Mouse (Mus musculus) neural tube, embryonic 12.5 days (tissue): Measurements from ENCODE around the gene Gabrr1. TPM values are rescaled to one million over a fixed set of nuclear protein-coding genes. Genes with fewer than 3 reads are reported as not detected.

Experiments used
- ATAC-seq: fragments of 200-750 bp; cut with Nextera tagmentation; 2 replicates; pipeline ENCODE4 v1.8.0; 2017; ENCODE audit warnings: low read depth, mild to moderate bottlenecking, moderate TSS enrichment, moderate library complexity; ENCODE audit not compliant: low FRiP score
- H3K27ac ChIP-seq: fragments of 300-500 bp; sonication (generic); 2 replicates; pipeline ENCODE4 v1.5.1; 2016
- H3K27me3 ChIP-seq: fragments of 300-500 bp; sonication (generic); replicated peaks from 2 replicates; pipeline ENCODE4 v1.6.1; 2016; ENCODE audit warnings: mild to moderate bottlenecking
- H3K36me3 ChIP-seq: fragments of 300-500 bp; sonication (generic); 2 replicates; pipeline ENCODE4 v1.6.1; 2016; ENCODE audit warnings: mild to moderate bottlenecking
- H3K4me1 ChIP-seq: fragments of 300-500 bp; sonication (generic); 2 replicates; pipeline ENCODE4 v1.6.1; 2016
- H3K4me2 ChIP-seq: fragments of 300-500 bp; sonication (generic); replicated peaks from 2 replicates; pipeline ENCODE4 v1.6.1; 2016; ENCODE audit warnings: mild to moderate bottlenecking
- H3K4me3 ChIP-seq: fragments of 300-500 bp; sonication (generic); 2 replicates; pipeline ENCODE4 v1.5.1; 2016
- H3K9ac ChIP-seq: fragments of 300-500 bp; sonication (generic); 2 replicates; pipeline ENCODE4 v1.6.1; 2016; ENCODE audit warnings: mild to moderate bottlenecking
- H3K9me3 ChIP-seq: fragments of 300-500 bp; sonication (generic); 2 replicates; pipeline ENCODE4 v1.6.1; 2016; ENCODE audit warnings: mild to moderate bottlenecking
- WGBS: fragments of 180-500 bp; shearing (Covaris S2); methylation state at CpG from one replicate; pipeline ENCODE4 v1.1.7; 2016; 5-methylcytosine and 5-hydroxymethylcytosine counted together
- polyA plus RNA-seq: library from polyadenylated mRNA; unstranded; fragments of >200 nt; fragmentation: Nextera tagmentation; extraction: Ambion mirVana; gene quantifications from 2 replicates; pipeline ENCODE4 v1.2.1, GENCODE M21; 2016

The Gabrr1 gene
- polyA plus RNA-seq, 1 experiment from 2014 or later = not detected

- Histone ChIP-seq H3K27ac (no peak overlapping the region), H3K36me3 (no peaks in the 10 kb centered on the region), H3K9me3 (no peaks in the 10 kb centered on the region), H3K9ac (no peak overlapping the region), H3K27me3 (no peaks in the 10 kb centered on the region), H3K4me1 (no peaks in the 10 kb centered on the region), H3K4me3 (no peak overlapping the region), H3K4me2 (no peak overlapping the region)
- 88% methylated on average over 26 of the region's 26 CpGs for WGBS
- ATAC-seq = no peak
Measured at GRCm38 (mm10) chr4:33152087-33153038, 20.0 kb downstream of the Gabrr1 start.

GRCm38 (mm10) chr4:33183477-33183876 lies 51.2 kb downstream of the Gabrr1 start:
- H3K36me3 ChIP-seq = no peaks in the 10 kb centered on the region
- H3K4me3 ChIP-seq = no peak overlapping the region
- no peaks in the 10 kb centered on the region for H3K9me3 ChIP-seq
- ATAC-seq = no peak
- 0 out of 2 replicates have a peak, but pooled peaks cover 9% of the 10 kb centered on the region for H3K27me3 ChIP-seq
- no peaks in the 10 kb centered on the region for H3K4me1 ChIP-seq
- no peak overlapping the region for H3K27ac ChIP-seq
- no peak overlapping the region for H3K4me2 ChIP-seq
- WGBS = 86% methylated on average over 5 of the region's 5 CpGs
- H3K9ac ChIP-seq = no peak overlapping the region

- H3K27ac ChIP-seq = no peak overlapping the region
- ATAC-seq = 0 out of 2 replicates have a peak, but pooled peaks have one; percentile 26
- 27% methylated on average over 9 of the region's 9 CpGs for WGBS
Measured at GRCm38 (mm10) chr4:33188164-33188563, 55.8 kb downstream of the Gabrr1 start.

GRCm38 (mm10) chr4:33188781-33189734 lies 56.7 kb downstream of the Gabrr1 start:
- peak overlapping the region; percentile 54 for H3K27ac ChIP-seq
- H3K27me3 ChIP-seq = 0 out of 2 replicates have a peak, but pooled peaks cover 9% of the 10 kb centered on the region
- peak overlapping the region; percentile 69 for H3K9ac ChIP-seq
- under 1% methylated on average over 123 of the region's 123 CpGs for WGBS
- no peaks in the 10 kb centered on the region for H3K36me3 ChIP-seq
- ATAC-seq = peak; percentile 92
- H3K4me2 ChIP-seq = peak overlapping the region; percentile 78
- H3K4me3 ChIP-seq = peak overlapping the region; percentile 71
- H3K9me3 ChIP-seq = no peaks in the 10 kb centered on the region
- H3K4me1 ChIP-seq = peaks cover 2% of the 10 kb centered on the region; the same call in 1 of the 2 replicates

More at GRCm38 (mm10) chr4:33188164-33188563, 55.8 kb downstream of the Gabrr1 start:
- Histone ChIP-seq H3K4me3 (no peak overlapping the region; the same call in 1 of the 2 replicates), H3K4me2 (peak overlapping the region; percentile 78), H3K9me3 (no peaks in the 10 kb centered on the region), H3K36me3 (no peaks in the 10 kb centered on the region), H3K4me1 (peaks cover 2% of the 10 kb centered on the region; the same call in 1 of the 2 replicates), H3K27me3 (0 out of 2 replicates have a peak, but pooled peaks cover 9% of the 10 kb centered on the region), H3K9ac (no peak overlapping the region)

GRCm38 (mm10) chr4:33189735-33190036 lies 57.4 kb downstream of the Gabrr1 start, which contains the start of gene Pm20d2:
Pm20d2 (minus strand) TSS chr4:33189737.
- 19% methylated on average over 6 of the region's 6 CpGs for WGBS
- H3K4me1 ChIP-seq = peaks cover 2% of the 10 kb centered on the region; the same call in 1 of the 2 replicates
- no peak for ATAC-seq

GRCm38 (mm10) chr4:33198117-33198516 lies 65.8 kb downstream of the Gabrr1 start:
- H3K36me3 ChIP-seq = no peaks in the 10 kb centered on the region
- 10% methylated on average over 2 of the region's 2 CpGs for WGBS

More at GRCm38 (mm10) chr4:33189735-33190036, 57.4 kb downstream of the Gabrr1 start, which contains the start of gene Pm20d2:
- H3K4me3 ChIP-seq = peak within 1 kb of the TSS; percentile 71
- peak within 1 kb of the TSS; percentile 78 for H3K4me2 ChIP-seq
- peak within 1 kb of the TSS; percentile 54 for H3K27ac ChIP-seq
- H3K9ac ChIP-seq = peak within 1 kb of the TSS; percentile 69
- H3K36me3 ChIP-seq = no peaks in the 10 kb centered on the region
- H3K9me3 ChIP-seq = no peaks in the 10 kb centered on the region
- 0 out of 2 replicates have a peak, but pooled peaks cover 9% of the 10 kb centered on the region for H3K27me3 ChIP-seq

GRCm38 (mm10) chr4:33204682-33205081 lies 72.4 kb downstream of the Gabrr1 start:
- Histone ChIP-seq H3K27ac (no peak overlapping the region), H3K4me1 (peaks cover 14% of the 10 kb centered on the region), H3K36me3 (no peaks in the 10 kb centered on the region), H3K4me3 (no peak overlapping the region), H3K9me3 (no peaks in the 10 kb centered on the region), H3K27me3 (no peaks in the 10 kb centered on the region), H3K9ac (no peak overlapping the region), H3K4me2 (no peak overlapping the region)
- ATAC-seq = no peak
- 4% methylated on average over 4 of the region's 4 CpGs for WGBS

More at GRCm38 (mm10) chr4:33198117-33198516, 65.8 kb downstream of the Gabrr1 start:
- ATAC-seq = no peak
- Histone ChIP-seq H3K4me3 (no peak overlapping the region), H3K4me1 (no peaks in the 10 kb centered on the region), H3K4me2 (no peak overlapping the region), H3K9me3 (no peaks in the 10 kb centered on the region), H3K9ac (no peak overlapping the region), H3K27ac (no peak overlapping the region), H3K27me3 (no peaks in the 10 kb centered on the region)

- Histone ChIP-seq H3K36me3 (no peaks in the 10 kb centered on the region), H3K9ac (no peak overlapping the region), H3K4me3 (no peak overlapping the region), H3K4me2 (no peak overlapping the region), H3K27ac (no peak overlapping the region), H3K27me3 (no peaks in the 10 kb centered on the region), H3K4me1 (peaks cover 14% of the 10 kb centered on the region), H3K9me3 (no peaks in the 10 kb centered on the region; the same call in 1 of the 2 replicates)
- no peak for ATAC-seq
- 67% methylated on average over 2 of the region's 2 CpGs for WGBS
Measured at GRCm38 (mm10) chr4:33207551-33207950, 75.2 kb downstream of the Gabrr1 start.

GRCm38 (mm10) chr4:33208881-33209841 lies 76.8 kb downstream of the Gabrr1 start, which contains the start of gene Srsf12:
Srsf12 (plus strand) TSS chr4:33208991.
- Histone ChIP-seq H3K27me3 (no peaks in the 10 kb centered on the region), H3K9me3 (no peaks in the 10 kb centered on the region; the same call in 1 of the 2 replicates), H3K4me3 (peak within 1 kb of the TSS; percentile 73), H3K27ac (no peak within 1 kb of the TSS), H3K9ac (peak within 1 kb of the TSS; percentile 83), H3K4me2 (peak within 1 kb of the TSS; percentile 99), H3K4me1 (peaks cover 14% of the 10 kb centered on the region), H3K36me3 (no peaks in the 10 kb centered on the region)
- WGBS = 2% methylated on average over 62 of the region's 65 CpGs
- peak; percentile 86 for ATAC-seq
